Mouse (Mus musculus) adrenal gland, postnatal 10 days (tissue): ENCODE results near the gene Ccdc85a. TPM values are rescaled to one million over a fixed set of nuclear protein-coding genes. Genes with fewer than 3 reads are reported as not detected.

Experiments
- DNase-seq: peaks from one replicate; pipeline ENCODE4 v3.0.0; 2021; ENCODE audit warnings: mixed read lengths
- long read RNA-seq, 2 experiments: library from polyadenylated mRNA; stranded (forward); transcript quantifications; one replicate each; pipeline ENCODE4 v2.0.0; 2021
- total RNA-seq, 2 experiments: library from RNA; stranded (reverse); gene quantifications; 2 replicates each; pipeline ENCODE4 v1.2.3; 2021

Gene Ccdc85a
- total RNA-seq, result 1 to 10 TPM; 6.7 to 7.6 TPM
- long read RNA-seq, experiment 1, full-length matches to known transcripts, result 10 of 19 reads
- long read RNA-seq, experiment 1, partial matches to known transcripts, result 2 of 19 reads
- long read RNA-seq, experiment 1, other reads (novel, unspliced or antisense), result 7 of 19 reads
- long read RNA-seq, experiment 2, full-length matches to known transcripts, result 2 of 3 reads
- long read RNA-seq, experiment 2, partial matches to known transcripts, result 0 of 3 reads
- long read RNA-seq, experiment 2, other reads (novel, unspliced or antisense), result 1 of 3 reads

DNA sequence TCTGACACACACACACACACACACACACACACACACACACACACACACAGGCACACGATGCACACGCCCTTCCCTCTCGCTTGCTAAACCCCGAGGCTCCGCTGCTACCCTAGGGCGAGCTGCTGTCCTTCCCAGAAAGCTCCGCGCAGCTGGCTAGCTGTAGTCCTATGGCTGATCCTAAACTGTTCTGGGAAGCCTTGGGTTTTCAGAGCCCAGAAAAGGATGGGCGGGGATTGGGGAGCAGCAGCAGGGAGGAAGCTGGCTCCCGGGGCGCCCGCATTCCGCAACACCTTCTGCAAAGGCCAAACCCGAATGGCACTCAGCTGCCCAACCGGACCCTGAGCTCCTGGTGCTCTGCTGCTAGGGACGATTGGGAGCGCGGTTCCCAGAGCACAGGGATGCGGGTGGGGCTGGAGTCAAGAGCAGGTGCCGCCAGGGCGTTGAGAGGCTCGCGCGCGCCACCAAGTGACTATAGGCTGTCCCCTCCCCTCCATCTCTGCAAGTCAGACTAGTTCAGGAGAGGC, at the start of gene Ccdc85a:
Gene Ccdc85a, minus strand, starts transcription at position 414 of the 524 bp plus-strand sequence.
- peak; percentile 87 for DNase-seq

DNA sequence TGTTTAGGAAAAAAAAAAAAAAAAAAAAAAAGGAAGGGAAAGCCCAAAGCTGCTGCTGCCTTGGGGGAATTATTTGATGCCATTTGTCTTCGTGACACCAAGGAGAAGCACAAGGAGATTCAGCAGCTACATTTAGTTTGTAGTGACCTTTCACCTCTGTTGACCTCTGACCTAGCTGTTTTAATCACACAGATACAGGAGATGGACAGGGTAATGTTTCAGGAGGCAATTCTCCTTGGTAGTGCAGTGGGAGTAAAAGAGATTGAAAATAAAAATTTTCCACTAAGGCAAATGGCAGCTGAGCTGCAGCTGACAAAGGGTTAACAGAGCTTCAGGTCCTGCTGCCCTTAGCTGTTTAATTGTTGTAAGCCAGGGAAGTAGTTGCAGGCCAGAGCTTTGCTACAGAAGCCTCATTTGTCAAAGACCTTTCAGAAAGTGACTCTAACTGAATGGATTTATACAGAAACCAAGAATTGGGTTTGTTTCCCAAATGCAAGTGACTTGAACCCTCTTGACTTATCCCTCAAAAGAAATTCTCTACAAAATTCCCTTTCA, 49.5 kb upstream of the Ccdc85a start:
- DNase-seq, result no peak

DNA sequence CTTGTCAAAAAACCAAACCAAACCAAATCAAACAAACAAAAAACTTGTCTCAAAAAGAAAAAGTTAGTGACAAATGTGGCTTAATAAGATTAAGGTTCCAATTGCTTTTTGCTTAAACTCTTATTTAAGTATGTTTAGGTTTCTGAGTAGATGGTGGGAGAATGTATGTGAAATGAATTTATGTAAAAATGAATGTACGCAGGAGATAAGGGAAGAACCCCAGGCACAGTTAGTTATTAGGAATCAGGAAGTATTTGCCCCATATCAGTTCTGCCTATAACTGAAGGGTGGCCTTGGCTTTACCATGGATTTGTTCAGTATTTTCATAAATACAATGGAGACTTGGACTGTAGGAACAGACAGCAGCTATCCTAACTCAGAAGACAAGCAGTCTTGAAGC, 49.0 kb upstream of the Ccdc85a start:
- DNase-seq, result no peak

DNA sequence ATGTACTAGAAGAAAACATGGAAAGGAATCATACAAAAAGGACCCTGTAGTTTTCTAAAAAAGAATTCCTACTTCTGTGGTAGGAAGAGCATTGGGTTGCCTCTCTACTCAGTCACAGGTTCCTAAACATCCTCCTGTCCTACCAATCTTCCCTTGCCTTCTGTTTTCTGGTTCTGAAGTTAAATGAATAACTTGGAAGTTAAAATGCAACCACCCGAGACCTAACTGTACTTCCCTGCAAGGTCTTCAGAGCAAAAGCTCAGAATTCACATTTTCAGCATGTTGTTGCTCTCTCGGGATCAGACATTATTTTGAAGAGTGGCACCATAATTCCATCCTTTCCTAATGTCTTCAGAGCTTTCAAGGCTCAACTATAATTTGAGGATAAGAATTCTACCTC, 46.6 kb upstream of the Ccdc85a start:
- DNase-seq, result no peak

DNA sequence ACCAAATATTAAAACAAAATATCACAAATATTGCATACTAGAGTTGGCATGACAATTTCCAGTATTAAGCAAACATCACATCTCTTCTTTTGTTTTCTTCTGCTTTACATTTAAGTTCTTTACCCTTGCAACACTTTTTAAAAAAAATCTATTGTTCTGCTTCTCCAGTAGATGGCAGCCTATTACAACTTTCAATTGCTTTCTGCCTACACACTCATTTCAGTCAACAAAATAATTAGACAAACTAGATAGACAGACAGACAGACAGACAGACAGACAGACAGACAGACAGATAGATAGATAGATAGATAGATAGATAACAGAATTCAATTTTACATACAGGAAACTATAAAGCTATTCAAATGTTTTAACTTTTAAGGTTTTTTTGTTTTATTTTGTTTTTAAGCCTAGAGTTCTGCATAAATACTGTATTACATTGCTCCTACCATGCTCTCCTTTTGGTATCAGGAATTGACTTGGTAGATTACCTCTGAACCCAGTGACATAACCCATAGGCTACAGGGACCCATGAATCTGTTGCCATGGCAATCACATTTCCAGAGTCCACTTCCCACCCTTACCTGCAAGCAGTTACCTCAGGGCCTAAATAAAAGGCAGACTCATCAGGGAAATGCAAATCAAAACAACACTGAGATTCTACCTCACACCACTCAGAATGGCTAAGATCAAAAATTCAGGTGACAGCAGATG, 26.8 kb upstream of the Ccdc85a start:
- no peak for DNase-seq

DNA sequence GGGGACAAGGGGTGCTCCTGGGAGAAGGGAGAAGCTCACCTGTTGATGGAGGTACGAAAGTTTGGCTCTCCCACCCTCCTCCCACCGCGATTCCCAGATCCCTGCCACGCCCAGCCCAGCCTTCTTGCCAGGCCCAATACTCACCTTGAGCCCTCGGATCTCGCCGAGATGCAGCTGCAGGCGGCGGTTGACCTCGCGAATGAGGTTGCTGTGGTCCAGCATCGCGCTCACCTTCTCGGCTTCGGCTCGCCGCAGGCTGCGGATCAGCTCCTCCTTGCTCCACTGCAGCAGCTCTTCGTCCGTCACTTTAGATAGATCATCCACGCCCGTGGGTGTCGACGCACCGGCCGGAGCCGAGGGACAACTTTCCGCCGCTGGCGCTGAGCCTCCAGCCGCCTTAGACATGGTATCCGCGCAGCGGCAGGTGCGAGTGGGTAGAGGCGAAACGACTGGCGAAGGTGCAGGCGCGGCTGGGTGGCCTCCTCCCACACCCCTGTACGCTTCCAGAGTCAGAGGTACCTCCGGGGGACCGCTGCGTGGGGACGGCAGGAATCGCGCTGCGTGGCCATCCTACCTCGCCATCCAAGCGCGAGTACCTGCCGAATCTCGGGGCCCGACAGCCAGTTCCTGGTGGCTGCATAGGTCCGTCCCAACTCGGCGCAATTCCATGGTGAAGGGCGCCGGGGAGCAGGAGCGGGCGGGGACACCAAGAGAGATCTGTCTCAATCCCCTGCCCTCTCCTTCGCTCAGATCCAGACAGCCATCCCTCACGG, 800 bp downstream of the Ccdc85a start:
- DNase-seq, result no peak

DNA sequence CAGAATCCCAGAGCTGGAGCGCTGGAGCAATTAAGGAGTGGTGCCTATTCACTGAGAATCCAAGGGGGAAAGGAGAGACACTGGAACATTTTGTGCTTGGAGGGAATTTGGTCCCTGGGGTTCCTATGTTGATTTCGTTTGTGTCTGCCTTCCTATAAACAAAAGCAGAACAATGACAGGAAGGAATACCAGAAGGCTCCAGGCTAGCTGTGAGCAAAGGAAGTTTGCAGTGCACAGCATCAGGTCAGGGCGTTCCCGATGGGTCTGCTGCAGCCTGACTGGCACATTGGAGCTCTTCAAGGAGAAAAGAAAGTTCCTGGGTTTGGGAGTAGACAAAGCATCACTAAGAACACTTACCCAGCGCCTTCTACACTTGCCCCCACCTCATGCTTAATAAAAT, 1.9 kb downstream of the Ccdc85a start:
- DNase-seq, result no peak

DNA sequence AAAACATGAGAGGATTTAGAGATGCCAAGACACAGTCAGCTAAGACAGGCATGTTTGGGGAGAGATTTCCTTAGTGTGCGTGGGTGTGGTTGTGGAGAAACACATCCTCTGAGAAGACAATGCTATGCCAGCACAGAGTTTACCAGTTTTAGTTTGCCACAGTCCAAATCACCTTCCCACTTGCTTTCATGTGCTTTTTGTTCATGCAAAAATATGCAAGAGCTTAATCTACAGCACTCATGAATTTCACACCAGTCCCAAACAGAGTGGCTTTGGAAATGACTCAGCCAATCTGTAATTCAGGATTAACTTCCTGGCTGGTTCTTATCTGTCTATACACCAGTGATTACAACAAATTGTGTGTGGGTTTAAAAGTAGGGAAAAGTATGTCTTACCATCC, 11.7 kb downstream of the Ccdc85a start:
- DNase-seq, result no peak

DNA sequence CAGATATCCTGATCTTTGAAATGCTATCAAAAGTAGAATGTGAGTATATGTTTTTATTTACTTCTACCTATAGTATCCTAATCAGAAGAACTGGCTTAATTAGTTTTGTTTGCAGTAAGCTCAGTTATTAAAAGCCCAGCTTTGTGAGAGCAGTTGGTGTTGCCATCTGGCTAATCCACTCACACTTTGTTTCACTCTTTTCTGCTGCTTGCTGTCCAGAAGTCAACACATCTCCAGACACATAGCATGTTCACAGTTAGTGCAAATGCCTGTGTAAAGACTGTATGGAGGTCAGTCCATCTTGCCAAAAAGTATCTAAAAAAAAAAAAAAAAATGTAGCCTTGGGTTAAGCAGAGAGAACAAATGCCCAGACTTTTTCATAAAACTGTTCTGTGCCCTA, 27.7 kb downstream of the Ccdc85a start:
- no peak for DNase-seq

DNA sequence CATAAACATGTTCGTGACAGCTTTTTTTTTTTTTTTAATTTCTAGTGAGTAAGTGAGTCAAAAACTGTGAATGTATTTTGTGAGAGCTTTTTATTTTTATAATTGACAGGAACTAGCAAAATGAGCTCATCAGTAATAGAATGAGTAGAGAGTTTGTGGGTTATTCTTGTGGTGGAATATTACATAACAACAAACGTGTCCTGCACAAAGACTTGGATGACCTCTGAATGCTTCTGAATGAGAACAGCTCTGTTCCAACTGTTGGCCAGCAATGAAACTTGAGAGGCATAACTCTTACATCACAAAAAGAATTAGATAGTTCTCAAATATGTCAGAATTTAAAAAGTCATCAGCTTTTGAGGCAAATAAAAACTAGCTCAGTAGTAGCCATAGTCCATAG, 40.7 kb downstream of the Ccdc85a start:
- no peak for DNase-seq

DNA sequence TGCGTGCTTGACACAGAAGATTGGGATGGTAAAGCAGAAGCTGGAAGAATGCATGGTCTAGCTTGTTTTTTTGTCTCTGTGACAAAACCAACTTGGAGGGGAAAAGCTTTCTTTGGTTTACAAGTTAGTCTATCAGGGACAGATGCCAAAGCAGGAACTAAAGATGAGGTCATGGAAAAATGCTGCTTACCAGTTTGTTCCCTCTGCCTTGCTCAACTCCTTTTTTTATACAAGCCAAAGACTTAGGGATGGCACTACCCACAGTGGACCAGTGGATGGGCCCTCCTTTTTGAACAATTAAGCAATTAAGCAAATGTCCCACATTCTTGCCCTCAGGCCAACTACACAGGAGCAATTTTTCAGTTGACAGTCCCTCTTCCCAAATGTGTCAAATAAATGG, 42.8 kb downstream of the Ccdc85a start:
- no peak for DNase-seq

DNA sequence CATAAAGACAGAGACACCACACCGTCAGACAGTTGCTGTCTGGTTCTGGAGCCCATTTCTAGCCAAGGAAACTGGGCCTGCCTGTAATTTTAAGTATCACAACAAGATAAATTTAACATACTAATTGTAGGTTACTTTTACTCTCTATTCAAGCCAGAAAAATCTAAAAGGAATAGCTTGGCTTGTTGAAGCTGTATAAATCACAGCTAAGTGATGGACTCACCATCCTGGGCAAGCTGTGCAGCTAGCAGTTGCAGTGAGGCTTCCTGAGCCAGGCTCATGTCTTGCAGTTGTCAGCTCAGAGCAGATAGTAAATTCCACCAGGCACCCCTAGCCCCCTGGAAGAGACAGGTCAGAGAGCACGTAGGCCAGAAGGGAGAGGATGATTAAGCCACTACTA, 50.8 kb downstream of the Ccdc85a start:
- no peak for DNase-seq

DNA sequence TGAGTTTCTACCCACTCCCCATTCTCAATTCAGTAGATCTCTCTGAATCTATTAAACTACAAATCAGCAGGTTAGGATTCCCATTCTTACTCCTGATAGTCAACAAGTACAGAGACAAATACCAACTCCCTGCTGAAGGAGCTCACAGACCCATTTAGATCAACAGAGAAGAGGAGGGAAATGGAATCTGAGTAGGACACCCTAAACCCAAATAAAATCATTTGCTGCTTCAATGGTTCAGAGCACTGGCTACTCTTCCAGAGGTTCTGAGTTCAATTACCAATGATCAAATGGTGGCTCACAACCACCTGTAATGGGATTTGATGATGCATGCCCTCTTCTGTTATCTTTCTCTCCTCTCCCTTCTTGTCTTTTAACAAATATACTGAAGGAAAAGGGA, 82.9 kb downstream of the Ccdc85a start:
- DNase-seq, result no peak

DNA sequence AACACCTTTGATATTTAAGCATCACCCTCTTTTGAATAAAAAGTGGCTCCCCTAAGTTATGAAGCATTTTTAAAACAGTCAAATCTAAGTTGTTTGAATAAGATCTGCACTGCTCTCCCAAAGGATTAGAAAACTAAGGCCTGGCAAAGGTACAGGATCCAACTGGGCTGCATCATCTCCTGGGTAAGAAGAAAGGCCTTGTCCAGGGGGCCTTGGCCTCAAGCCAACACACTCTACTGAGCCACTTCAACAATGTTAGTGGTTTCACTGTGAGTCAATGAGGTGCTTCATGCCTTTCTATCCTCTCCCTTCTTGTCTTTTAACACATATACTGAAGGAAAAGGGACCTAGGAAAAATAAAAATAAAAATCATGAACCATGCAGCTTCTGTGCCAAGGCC, 87.1 kb downstream of the Ccdc85a start:
- peak; percentile 7 for DNase-seq

DNA sequence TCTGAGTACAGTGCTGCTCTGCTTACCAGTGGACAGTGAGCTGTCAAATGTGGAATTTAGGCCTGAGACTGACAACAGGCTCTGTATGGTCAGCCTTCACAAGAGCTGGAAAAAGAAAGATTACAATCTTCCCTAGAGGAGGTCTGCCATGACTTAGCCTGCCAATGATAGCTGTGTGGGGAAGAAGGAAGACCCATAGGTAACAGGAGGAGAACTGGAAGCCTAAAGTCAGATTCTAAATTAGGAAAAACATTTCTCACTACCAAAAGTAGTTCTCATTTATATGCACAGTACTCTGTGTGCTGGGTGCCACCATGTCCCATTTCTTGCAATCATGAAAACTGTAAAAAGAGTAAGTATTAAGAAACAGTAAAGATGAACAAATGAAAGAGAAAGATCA, 90.8 kb downstream of the Ccdc85a start:
- no peak for DNase-seq

DNA sequence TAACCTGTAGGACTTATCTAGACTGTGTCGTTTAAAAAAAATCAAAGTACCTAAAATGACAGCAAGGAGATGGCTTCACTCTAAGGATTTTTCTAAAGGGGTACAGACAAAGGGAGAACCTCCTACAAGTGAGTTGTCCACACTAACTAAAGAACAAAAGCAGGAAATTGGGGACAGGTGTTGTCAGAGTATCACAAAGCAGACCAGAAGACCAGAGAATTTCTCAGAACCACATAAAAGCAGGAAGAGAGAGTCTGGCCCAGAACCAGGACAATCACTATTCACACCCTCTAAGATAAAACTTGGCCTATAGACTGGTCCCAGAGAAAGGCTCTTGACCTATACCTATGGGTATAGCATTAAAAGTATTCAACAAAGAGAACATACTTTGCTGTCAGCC, 92.8 kb downstream of the Ccdc85a start:
- DNase-seq, result no peak

DNA sequence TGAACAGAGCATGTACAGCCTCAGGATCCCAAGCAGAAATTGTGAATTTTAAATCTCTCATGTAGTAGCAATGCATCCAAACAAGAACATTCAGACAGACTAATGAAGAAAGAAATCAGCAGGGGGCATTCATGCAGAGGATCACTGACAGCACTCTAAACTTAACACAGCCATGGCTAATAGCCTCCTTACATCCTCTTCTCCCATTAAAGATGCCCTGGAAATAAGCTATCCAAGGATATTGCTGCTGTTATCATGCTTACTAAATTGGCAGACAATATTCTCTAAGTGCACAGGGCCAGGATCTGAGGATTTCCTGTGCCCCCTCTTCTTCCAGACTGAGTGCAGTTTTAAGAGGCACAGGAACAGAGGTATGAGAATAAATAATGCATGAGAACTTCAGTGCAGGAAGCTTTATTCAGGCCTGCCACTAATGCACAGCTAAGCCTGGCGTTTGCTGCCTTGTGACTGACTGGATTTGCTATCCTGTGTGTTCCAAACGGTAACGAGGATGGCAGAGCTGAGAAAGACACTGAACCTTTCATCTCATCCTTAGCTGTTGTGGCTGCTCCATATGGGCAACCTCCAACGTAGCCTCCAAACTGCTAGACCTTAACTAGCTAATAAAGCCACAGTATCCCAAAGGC, 99.9 kb downstream of the Ccdc85a start:
- DNase-seq, result no peak

DNA sequence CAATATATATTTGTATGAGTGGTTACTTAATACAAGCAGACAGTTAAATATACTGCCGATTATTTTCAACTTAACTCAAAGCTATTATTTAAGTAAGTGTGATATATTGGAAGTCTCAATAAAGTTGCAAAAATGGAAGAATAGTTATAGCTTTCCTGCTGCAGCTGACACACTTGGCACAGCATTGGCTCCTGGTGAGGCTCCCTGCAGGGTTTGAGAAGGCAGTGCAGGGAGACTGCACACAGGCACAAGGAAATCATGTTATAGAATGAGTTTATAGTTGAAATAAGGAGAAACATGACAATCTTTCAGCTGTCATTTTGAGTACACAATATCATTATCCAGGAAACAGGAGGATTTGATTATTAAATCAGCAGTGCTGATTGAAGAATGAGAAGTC, 107.0 kb downstream of the Ccdc85a start:
- DNase-seq, result no peak

DNA sequence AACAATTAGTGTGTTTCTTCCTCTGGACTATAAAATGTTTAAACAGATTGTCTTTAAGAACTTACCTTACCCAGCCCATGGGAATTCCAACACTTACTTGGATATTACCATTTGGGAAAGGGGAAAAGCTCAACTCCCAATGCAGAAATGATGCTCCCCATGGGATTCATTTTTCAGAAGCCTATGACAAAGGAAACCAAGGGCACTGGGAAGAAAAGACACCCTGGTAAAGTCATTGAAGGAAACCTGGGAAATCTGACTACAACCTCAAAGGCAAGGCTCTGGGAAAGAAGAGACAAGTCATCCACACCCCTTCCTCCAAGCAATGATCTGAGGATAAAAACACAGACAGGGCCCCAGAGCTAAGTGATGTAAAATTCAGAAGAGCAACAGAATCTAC, 118.4 kb downstream of the Ccdc85a start:
- DNase-seq, result no peak

DNA sequence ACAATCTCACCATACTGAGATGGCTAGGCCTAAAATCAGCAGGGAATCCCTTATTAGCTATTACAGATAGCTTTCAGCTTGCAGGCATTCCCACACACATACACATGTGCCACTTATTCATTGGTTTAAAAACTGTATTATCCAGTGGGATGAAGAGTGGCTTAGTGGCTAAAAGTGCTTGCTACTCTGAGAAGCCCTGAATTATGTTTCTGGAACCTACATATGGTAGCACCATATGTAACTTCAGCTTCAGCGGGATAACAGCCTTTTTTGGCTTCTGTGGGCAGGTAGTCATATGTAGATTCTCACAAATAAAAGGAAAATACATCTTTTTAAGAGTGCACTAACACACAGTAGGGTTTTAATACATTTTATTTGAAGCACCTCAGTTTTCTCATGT, 119.2 kb downstream of the Ccdc85a start:
- DNase-seq, result no peak

DNA sequence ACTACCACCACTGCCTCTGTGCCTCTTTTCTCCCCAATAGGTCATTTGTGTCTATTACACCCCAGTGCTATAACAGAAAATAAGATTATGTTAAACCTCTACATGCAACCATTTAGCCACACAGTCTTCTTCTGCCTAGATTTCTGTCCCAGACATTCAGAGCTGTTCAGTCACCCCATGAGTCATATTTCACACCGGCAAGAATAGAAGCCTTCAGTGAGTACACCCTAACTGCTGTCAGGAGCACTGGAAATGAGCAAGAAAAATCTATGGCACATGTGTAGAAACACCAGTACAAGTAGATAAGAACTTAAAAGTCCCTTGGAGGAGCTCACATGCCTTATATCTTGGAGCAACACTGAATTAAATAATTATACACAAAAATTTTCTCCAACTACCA, 125.0 kb downstream of the Ccdc85a start:
- DNase-seq, result no peak

DNA sequence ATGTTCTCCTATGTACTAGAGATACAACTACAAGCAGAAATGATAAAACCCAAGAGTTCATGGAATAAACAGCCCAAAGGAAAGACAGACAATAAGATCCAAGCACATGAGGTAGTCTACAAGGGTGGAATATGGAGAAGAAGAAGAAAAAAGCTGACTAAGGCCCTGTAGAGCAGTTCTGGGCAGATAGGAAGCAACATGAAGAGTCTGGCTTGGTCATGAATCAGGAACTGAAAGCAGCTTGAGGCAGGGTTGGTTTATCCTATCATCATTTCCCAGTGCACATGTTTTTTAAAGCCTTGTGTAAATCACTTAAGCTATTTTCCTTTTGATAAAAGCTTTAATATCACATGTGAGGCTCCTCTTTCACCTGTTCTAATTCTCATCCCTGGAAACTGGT, 144.2 kb downstream of the Ccdc85a start:
- DNase-seq, result no peak
